Mouse (Mus musculus) kidney, postnatal 25 days (tissue): ENCODE results near the gene Tbc1d1.
"Not testable (repeated sequence)": the region's sequence is repeated elsewhere in the genome, so short reads cannot be mapped to it uniquely, and the experiment has no call there.

Source experiments
- DNase-seq, 2 experiments: peaks; one replicate each; pipeline ENCODE4 v3.0.0; 2021; ENCODE audit warnings: mixed read lengths in 2 of 2

Gene Tbc1d1

DNA sequence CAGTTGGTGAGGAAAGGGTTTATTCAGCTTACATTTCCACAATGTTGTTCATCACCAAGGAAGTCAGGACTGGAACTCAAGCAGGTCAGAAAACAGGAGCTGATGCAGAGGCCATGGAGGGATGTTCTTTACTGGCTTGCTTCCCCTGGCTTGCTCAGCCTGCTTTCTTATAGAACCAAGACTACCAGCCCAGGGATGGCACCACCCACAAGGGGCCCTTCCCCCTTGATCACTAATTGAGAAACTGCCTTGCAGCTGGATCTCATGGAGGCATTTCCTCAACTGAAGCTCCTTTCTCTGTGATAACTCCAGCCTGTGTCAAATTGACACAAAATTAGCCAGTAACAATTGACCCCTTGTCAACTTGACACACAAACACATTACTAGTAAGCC, 204.8 kb downstream of the Tbc1d1 start:
- DNase-seq: not testable (repeated sequence)

DNA sequence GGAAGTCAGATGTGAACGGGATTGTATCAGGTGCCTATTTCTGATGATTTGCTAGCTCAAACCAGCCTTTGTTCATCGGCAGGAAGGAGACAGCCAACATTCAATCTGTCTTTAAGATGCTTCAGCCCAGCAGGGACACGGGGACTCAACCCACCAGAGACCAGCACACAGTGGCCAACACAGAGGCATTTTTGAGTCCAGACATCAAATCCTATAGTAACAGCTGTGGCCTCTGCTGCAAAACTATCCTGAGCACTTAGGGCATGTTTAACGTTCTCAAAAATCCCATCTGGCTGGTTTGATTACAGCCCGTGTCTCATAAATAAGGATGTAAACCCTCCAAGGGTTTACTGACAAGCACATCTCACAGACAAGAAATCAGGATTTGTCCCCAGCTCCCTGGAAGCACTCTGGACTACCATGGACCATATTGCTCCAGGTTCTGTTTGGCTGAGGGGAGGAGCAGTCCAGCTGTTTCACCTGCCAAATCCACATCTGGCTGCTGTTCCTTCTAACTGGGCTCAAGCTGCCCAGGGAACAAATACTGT, 207.8 kb downstream of the Tbc1d1 start:
- no peak for DNase-seq

DNA sequence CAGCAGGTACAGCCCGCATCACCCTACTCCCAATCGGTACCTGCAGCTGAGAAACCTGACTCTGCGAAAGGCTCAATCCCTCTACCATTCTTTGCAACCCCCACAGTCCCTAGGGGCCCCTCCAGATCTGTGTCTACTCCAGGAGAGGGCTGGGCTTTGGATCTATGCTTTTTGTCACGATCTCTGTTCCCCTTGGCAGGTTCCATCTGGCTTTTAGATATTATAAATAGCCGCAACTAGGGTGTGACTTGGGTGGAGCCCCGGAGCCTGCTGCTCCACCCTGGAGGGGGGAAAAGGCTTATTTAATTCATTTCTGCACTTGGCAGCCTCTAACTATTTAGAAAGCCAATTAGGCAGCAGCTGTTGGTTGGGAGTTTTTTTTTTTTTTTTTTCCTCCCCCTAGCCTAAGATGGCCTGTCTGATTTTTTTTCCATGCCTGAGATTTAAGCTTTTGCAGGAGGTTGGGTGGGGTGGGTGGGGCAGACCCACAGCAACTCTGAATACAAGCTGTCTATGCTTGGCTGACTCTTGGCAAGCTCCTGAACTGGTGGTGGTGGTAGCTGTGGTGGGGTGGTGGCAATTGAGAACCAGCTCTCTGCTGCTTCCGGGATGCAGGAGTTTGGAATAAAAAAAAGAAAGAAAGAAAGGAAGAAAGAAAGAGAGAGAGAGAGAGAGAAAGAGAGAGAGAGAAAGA, 208.5 kb downstream of the Tbc1d1 start:
- peak; percentile 30 to 54 for DNase-seq

DNA sequence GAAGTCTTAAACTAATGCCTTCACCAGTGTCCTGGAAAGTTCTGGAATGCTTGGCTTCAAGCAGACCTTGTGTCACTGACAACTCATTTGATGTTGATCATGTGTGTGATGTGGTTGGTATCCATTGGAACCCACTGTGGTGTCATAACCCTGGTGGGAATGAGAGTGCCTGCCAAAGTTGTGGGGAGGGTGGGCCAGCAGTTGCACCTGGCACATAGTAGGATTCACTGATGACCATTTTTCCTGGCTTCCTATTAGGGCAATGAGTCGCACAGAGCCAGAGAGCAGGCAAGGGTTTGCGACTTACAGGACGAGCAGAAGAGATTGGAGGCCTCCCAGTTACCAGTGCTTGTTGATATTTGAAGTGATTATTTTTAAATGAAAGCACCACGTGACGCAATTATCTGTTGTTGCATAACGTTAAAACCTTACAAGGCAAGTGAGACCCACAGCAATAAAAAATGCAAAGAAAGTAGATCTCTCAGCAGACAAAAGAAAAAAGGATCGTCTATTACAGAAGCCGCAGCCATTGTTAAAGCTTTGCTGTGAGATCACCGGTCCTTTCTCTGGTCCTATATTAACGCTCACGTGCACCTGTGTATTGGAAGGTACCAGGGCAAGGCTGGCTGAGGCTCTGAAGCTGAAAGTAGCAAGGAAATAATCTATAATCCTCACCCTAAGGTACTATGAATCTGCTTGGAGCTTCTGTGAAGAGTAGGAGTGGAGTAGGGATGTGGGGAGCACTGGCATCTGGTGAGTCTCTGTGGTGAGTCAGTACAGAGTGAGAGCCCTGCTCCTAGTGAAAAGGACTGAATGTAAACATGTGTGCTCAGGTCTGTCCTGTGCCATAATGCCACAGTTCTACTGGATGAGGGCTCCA, 209.3 kb downstream of the Tbc1d1 start:
- no peak for DNase-seq

DNA sequence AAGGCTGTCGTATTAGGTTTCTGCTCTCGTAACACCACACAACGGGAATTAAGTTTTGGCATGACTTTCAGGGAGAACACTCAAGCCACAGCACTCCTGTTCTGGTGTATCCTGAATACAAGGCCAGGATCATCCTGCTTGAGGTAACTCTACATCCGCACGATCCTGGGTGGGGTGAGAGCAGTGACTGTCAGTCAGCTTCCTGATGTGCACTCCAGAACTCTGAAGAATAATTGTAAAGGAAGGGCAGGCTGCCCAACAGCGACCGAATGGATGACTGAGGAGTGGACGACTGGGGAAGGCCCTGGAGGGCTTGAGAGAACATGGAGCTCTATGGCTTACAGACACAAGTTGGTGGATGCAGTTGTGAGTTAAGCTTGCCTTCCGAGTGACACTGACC, 210.0 kb downstream of the Tbc1d1 start:
- peak in 1 of 2 experiments; percentile 58 for DNase-seq

DNA sequence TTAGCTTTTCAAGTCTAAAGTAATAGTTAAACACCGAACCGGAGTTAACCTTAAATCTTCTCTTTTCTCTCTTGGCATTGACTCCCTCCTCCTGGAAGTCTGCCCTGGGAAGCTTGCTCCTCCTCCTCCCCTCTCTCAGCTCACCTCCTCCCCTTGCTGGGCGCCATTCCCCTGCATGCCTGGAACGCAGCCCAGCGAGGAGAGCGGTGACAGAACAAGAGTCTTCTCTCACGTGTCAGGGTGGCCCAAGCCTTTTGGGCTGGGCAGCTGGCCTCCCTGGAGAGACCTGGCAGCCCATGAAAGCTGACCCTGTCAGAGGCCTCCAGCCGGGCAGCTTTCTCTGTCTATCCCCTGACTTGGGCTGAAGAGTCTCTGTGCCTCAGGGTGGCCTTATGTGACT, 211.3 kb downstream of the Tbc1d1 start:
- peak; percentile 94 for DNase-seq

DNA sequence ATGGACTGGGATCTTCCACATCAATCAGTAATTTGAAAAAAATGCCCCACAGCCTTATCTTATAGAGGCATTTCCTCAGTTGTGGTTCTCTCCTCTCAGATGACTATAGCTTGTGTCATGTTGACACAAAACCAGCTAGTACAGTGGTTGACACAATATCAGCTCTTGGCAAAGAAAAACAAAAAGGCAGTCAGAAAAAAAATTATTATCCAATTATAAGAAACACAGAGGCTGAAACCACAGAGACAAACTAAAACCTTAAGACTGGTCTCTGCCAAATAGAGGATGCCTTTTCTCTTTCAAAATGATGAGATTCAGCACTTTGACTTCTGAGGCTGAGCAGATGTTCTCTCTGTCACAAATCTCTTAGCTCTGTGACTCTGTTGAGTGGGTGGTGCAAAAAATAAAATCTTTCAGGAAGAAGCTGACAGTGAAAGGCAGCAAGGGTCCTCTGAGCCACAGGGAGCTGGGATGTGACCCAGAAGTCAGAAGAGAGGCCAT, 215.3 kb downstream of the Tbc1d1 start:
- no peak for DNase-seq

DNA sequence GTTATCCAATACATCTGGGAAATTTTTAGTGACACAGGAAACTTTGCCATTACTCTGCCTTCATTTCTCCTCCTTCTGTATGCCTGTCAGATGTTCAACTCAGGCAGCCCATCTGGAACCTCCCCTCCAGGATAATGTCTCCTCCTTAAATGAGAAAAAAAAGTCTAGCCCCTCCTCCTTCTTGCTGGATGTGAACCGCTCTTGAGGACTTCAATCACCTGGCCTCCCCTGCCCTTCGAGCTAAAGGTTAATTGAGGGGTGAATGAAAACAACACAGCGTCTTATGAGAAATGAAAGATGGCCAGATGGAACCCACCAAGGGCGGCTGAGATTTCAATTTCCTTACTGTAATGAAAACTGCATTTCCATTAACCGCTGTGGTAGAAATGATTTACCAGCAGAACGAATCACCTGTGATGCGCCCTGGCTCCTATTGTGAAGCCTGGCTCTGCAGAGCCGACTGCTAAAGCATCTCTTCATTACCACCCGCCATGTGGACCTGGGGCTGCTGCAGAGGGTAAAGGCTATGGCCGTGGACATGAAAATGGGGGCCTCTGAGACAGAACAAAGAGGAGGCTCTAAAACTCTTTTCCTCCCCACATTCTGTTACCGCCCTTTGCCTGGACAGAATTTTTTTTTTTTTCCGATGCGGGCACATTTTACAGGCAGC, 216.3 kb downstream of the Tbc1d1 start:
- no peak for DNase-seq

DNA sequence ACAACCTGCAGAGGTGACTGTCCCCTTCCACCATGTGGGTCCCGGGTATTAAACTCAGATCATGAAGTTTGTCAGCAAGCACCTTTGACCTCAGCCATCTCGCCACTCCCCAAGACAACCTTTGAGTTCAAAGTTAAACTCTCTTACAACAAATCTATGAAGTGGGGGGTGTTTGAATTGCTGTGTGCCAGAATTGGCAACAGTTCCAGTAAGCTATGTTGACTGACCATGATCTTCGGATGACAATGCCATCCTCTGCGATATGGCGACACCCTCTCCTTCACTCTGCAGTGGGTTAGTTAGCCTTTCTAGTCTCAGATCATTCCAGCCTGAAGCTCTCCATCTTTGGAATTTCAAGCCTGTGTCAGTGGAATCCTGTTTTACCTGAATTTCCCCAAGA, 217.6 kb downstream of the Tbc1d1 start:
- DNase-seq: no peak

DNA sequence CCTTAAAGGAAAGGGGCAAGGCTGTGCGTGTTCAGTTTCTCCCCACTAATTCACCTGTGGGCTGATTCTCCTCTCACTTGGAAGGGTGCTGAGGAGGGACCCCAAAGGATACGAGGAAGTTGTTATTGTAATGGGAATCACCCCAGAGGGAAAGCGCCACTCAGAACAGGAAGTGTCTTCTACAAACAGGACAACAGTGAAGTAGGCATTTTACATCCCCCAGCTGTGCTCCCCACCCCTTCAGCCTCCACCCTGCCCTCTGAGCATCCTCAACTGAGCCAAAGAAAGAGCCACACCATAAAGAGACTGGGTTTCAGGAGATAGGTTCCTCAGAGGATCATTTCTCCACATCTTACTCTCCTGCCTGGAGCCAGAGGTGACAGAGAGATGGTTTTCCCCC, 219.7 kb downstream of the Tbc1d1 start:
- no peak for DNase-seq

DNA sequence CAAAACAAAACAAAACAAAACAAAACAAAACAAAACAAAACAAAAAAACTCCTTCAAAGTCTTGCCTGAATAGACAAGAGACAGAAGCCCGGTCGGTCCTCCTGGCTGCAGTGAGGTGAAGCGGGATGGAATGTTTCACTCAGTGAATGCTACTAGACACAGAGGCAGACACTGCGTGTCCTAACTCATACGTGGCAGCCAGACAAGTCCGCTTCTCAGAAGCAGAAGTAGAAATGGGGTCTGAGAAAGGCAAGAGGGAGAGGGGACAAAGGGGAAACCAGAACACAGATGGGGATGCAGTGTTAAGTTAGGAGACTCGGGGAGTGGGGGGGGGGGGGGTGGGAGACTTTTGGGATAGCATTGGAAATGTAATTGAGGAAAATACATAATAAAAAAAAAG, 220.4 kb downstream of the Tbc1d1 start:
- DNase-seq: no peak

DNA sequence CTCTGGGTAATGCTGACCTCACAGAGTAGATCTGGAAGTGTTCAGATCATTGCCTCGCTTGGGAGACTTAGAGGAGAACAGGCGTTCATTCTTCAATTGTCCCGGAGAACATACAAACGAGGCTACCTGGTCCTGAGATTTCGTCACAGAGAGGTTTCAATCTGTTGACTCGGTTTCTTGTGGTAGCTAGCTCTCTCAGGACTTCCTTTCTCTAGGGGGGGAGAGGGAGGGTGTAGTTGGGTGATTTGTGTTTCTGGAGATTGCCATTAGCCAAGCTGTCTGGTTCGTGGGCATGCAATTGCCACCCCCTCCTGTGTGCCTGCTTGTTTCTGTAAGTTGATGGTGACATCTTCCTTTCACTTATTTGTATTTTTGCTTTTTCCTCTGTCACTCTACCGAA, 221.6 kb downstream of the Tbc1d1 start:
- DNase-seq: no peak

DNA sequence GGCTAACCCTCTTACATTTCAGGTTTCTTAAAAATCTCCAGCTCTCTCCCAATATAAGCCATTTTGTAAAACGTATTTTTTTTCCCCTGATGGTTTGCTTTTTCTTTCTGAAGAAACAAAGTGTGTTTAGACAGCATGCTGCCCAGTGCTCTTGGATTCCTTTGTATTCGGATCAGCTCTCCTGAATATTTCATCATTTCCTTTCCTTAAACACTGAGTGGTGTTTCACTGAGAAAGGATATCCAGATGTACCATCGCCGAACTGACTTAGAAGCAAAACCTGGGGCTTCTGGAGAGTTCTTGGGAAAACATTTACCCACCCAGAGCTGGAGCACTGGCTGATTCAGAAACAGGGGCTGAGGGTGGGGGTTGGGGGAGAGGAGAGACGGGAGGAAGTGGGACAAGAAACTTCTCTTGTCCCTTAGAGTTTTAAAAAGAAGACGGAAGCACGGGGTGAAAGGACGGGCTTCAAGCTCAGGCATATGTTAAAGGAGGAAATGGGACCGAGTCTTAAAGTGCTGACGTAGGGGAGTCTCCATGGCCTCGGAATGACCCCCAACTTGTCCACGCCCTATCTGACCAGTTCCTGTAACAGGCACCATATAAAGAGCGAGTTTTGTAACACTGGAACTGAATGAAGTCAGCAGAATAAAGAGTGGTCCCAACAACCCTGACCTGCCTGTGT, 222.6 kb downstream of the Tbc1d1 start:
- peak in 1 of 2 experiments; percentile 66 for DNase-seq

DNA sequence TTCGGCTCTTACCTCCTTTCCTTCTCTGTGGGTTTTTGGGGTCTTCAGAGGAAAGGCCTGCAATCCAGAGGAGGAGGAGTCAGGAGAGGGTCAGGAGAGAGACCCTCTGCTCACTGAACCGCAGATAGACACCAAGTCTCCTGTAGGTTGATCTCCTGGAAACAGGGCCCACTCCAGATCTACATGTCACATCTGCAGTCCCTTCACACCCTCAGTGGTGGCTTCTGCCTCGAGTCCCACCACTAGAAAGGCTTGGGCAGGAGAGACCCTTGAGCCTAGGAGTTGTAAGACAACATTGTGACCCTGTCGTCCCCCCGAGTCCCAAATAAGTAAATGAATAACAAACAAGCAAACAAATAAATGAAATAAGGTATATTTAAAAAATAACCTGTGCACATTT, 223.7 kb downstream of the Tbc1d1 start:
- no peak for DNase-seq

DNA sequence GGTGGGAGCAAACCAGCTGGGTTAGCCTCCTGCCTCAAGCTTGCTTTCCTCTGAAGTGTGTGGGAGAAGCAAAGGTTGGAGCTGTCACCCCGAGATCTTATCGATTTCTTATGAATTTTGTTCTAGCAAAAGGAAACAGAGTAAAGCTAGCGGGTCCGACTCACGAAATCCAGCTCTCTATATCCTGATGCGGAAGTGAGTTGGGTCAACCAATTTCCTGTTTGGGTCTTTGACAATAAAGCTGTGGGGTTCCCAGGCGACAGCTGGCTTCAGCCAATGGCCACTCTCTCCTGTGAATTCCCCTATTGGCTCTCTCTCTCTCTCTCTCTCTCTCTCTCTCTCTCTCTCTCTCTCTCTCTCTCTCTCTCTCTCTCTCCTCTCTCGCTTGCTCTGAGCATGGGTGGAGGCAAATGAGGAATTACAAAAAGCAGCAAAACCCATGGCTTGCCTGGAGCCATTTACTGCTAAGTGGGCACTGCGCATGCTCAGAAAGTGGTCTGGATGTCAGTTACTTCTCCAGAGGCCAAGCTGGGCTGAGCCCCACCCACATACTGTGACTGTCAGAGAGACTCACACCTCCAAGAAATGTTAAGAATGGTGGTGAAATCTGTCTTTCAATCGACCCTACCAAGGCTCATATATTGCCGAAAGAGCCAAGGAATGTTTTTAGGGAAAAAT, 224.7 kb downstream of the Tbc1d1 start:
- DNase-seq: peak in 1 of 2 experiments; percentile 39

DNA sequence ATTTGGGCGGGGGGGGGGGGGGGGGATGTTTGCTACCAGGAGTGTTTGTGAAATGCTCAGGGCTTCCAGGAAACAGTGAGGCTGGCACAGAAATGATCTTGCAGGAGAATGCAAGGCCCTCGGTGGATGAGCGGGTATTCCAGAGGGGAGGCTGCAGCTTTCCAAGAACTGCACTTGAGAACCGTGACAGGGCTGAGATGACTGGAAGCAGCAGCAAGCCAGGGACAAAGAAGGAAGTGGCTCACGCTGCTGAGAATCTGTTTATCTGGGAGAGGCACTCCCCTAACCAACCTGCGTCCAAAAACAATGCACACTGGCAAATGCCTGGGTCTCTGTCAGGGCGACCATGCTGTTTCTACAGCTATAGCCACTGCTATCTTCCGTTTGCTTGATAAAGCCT, 225.4 kb downstream of the Tbc1d1 start:
- no peak for DNase-seq

DNA sequence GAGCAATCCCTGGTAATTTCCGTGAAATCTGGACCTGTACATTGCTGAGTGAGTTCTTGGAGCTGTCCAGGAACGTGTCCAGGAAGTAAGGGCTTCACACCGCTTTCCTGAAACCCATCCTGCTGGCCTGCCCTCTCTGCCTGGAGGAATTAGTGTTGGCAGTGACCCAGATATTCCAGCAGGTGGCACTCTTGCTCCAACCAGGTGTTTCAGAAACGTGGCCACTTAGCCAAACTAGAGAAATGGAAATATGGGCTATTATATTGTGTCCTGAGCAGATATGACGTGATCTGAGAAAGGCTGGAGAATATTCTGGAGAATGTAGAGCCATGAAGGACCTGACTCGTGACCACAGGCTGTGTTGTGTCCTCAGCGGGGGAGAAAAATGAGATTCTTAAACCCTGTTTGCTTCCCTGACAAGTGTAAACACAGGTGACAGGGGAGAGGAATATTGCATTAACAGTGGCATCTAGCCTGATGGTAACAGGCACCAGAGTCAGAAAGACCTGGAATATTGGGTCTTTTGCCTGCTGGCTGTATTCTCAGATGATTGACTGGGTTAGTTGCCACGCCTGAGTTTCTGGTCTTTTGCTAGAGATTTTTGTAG, 226.4 kb downstream of the Tbc1d1 start:
- DNase-seq: peak; percentile 84 to 87

DNA sequence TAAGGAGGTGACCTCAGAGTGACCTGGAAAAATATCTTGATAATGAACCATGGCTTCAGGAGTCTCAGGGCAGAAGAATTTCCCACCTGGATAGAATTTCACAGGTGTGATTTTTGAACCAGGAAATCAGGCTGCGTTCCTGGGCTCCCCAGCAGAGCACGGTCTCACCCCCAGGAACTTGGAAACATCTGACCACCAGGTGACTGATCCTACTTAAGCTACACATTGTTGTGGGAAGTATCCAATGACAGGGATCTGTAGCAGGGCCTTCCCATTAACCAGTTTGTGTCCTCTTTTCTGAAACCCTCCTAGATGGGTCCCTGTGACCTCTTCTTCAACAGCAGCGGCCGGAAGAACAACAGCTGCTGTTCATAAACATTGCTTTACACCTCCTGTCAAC, 227.1 kb downstream of the Tbc1d1 start:
- no peak for DNase-seq

DNA sequence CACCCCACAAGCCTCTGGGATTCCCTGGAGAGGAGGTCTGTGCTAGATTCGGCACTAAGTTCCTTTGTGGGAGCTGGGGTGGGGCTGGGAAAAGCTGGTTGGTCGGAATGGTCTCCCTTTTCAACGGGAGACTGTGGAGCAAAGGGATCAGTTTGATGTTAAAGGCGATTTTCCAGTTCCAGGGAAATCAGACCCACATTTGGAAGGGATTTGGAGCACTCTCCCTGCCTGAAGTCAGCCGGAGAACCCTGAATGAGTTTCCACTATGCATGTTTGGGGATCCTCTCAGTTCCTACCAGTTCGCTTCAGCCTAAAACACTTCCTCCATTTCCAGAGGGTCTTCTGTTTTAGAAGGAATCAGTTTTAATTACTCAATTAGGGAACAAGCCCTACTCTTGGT, 228.4 kb downstream of the Tbc1d1 start:
- no peak for DNase-seq

DNA sequence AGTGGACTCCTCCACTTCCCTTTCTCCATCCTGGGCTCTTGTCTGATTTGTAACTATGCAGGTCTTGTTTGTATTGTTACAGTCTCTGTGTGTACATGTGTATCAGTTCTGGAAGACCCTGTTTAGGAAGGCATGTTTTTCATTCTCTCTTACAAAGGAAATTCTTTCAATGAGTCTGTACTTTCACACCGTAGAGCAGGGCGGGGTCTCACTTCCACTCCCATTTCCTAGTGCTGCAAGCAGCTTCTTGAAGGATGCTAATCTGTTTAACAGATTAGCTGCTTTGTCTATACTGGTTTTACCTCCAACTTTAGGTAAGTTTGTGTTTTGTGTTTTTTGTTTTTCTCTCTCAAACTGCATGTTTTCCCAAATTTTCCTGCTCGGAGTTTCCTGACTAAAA, 230.9 kb downstream of the Tbc1d1 start:
- DNase-seq: no peak

DNA sequence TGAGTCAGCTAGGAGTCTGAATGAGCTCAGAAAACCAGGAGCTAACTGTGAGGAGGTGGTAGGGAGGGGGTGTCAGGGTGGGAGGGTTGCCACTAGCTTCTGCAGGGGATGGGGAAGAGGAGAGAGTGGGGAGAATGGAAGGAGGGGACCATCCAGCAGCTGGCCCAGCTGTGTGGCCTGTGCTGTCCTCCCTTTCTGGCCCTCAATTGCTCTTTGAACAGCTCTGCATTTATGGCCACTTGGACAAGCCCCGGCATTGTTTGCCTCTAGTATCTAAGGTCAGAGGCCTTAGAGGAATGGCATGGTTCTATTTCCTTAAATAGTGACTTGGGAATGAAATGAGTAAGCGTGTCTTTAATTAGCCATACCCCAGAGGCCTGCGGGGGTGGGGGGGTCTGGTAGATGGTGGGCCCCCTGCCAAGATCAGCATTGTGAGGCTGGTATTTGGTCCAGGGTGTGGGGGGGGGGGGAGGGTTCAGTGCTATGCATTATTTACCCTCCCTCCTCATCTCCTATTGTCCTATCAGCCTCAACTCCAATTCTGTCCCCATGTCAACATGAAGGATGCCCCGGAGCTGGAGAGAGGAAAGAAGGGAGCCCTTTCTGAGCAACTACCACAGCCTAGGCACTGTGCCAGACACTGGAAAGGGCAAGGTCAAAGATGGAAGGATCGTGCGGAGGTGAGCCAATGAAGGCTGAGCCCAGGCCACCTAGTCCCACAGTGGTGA, 233.3 kb downstream of the Tbc1d1 start:
- DNase-seq: peak; percentile 64 to 66
